Mouse (Mus musculus): ENCODE measurements at regions not wholly inside any gene's neighbourhood (a gene's known extent, or its start where the extent isn't known, plus 50 kb on each side); places are given as distances from the start of the nearest gene placed in this dataset.

DNA sequence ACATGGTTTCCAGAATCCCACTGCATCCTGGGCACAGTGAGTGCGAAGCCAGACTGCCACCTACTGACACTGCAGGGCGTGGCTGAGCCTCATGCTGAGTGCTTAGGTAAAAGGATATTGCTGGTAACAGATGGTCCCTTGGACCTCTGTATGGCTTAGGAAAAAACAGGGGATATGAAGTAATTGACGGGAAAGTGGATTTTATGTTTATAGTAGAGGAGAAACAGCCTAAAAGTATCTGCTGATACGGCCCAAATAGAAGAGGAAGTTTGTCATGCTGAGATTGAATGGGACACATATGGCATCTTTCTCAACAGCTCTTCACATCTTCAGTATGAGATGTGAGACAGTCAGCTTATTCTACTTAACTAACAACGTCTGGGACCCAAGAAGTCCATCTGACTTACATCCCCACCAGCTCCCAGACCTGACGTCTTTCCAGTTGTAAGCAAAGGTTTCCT is 182.1 kb downstream of the Rap2a start:
- DNase-seq, result peak; percentile 45
- intact Hi-C loops (cut with DNase I), result loop anchor here (10.0 kb wide), 1 partner anchor 186 kb away; the partner anchor contains the start of gene Rap2a

DNA sequence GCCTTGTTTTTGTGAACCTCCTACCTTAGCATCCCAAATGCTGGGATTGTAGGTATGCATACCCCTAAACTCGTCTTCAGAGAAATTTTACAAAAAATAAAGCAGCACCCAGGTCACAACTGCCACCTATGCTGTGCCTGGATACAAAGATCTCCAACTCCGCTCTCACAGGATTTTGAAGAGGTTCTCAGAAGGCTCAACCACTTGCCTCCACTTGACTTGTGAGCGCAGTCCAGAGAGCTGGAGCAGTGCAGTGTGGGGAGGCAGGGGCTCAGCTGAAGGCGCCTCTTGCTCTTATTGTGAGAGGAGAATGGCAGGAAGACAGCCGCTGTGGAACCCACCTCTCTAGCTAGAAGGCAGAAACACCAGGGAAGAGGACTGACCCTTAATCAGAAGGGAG is 182.9 kb downstream of the Rap2a start:
- DNase-seq, result no peak
- intact Hi-C loops (cut with DNase I), result loop anchor here (10.0 kb wide), 1 partner anchor 186 kb away; the partner anchor contains the start of gene Rap2a

DNA sequence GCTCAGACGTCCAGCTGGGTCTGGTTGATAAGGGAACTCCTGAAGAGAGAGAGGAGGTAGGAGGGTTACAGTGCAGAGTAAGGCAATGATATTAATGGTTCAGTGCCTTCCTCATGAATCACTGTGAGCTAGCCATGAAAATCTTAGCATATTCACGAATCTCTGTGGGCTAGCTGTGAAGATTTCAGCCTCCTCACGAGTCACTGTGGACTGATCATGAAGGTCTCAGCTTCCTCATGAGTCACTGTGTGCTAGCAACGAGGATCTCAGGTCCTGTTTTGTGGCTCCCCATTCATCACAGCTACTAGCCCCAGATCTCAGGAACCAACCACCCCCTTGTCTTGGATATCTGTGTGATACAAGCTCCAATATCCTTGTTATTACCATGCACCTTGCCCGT is 191.4 kb downstream of the Rap2a start:
- intact Hi-C loops (cut with DNase I), result loop anchor here (10.0 kb wide), 1 partner anchor 195 kb away; the partner anchor contains the start of gene Rap2a
- no peak for DNase-seq

DNA sequence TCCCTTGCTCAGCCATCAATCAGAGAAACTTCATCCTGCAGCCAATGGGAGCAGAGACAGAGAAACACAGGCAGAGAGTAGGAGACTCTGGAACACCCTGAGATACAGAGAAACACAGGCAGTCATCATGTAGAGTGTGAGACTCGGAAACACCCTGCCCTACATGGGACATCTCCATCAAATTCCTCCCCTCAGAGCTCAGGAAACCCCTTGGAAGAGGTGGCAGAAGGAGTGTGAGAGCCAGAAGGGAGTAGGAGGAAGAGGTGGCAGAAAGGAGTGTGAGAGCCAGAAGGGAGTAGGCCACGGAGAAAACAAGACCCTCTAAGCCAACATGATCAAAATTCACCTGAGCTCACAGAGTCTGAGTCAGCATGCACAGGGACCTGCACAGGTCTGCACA is 197.5 kb downstream of the Rap2a start:
- intact Hi-C loops (cut with DNase I), result loop anchor here (5.0 kb wide), 1 partner anchor 127 kb away; no protein-coding TSS in a partner anchor
- DNase-seq, result no peak

DNA sequence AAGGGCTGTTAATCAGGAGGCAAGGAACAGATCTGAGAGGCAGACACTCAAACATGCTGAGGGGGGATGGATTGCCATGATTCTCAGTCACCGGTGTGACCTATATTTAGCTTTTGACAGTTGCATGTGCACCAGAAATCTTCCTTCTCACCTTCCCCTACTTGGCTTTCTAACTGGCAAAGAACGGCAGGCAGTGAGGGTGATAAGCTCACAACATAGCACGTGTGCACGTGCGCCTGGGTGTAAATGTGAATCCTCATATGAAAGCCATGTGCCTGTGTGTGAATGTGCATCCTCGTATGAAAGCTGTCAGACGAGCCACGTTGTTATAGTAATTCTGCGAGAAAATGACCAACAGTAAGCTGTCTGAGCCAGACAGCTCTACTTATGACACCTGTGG is 200.3 kb downstream of the Rap2a start:
- intact Hi-C loops (cut with DNase I), result loop anchor here (5.0 kb wide), 1 partner anchor 124 kb away; no protein-coding TSS in a partner anchor
- no peak for DNase-seq

DNA sequence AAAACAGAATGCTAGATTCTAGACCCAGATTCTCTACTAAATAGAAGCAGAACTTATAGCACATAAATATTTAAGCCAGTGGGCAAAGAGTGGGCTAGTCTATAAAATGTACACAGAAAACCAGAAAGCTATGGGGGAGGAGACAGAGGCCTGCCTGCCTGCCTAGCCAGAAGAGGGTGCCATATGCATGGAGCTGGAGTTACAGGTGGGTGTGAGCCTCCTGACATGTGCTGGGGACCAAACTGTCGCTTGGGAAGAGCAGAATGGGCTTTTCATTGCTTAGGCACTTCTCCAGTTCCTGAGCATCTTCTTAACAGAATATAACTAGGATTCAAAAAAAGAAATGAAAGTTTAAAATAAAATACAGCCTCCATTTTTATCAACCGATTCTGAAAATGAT is 200.8 kb downstream of the Rap2a start:
- intact Hi-C loops (cut with DNase I), result loop anchor here (5.0 kb wide), 1 partner anchor 123 kb away; no protein-coding TSS in a partner anchor
- no peak for DNase-seq

DNA sequence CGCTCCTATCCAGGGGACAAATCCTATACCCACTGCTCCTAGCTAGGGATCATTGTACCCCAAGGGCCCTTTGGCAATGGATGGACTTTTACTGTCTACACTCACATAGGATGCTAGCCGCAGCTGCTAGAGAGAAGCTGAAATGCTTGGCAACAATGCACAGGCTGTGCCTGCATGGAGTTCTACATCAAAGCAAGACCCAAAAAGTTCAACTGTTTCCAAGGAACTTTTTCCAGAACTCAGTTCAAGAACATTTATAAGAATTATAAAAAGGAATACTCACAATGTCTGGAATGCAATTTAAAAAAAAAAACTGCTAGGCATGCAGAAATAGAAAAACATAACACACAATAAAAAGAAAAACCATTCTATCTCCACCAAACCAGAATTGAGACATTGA is 202.0 kb downstream of the Rap2a start:
- intact Hi-C loops (cut with DNase I), result no loop called here
- DNase-seq, result no peak

DNA sequence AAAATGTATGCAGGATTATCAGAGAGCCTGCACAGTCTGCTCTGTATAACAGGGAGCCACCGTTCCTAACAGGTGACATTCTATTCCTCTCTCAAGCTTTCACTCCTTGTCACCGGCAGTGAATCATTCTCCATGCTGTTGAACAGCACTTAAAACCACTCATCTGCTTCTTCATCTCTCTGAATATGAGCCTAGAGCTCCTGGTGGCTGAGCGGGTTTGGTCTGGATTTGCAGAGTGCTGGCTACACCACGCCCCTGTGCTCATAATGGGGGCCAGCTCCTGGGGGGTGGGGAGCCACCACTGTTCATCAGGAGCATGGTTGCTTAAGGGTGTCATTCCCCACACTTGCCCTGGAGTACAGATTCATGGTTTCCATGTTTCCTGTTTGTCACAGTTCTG is 207.0 kb downstream of the Rap2a start:
- no peak for DNase-seq
- intact Hi-C loops (cut with DNase I), result no loop called here

DNA sequence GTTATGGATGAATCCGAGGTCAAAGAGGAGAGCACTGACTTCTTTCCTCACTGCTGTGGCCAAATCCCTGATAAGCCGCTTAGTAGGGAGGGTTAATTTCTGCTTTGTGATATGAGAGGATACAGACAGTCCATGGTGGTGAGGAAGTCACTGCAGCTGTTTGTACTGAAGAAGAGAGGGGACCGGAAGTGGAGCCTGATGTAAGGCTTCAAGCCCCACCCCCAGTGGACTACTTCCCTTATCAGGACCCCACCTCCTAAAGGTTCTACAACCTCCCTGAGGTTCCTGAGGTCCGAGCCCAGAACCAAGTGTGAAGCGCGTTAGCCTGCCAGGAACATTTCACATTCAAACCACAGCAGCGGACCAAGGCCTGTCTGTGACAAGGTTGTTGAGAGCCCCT is 207.6 kb downstream of the Rap2a start:
- intact Hi-C loops (cut with DNase I), result no loop called here

DNA sequence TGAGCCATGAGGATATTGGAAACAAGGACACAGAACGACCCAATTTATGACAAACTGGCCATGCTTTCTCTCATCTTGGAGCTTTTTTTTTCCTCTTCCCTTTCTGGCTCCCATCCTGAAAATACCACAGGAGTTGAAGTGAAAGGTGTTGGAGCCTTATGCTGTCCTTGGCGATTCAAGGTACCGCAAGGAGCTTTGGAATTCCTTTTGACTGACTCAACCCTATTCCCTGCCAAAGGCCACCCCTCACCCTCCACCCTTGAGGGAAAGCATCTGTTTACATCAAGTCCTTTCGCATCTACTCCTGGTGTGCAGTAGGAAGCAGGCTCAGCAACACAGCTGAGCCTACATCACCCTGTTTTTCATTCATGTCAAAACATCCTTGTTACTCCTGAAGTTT is 208.5 kb downstream of the Rap2a start:
- DNase-seq, result no peak
- intact Hi-C loops (cut with DNase I), result no loop called here

More for the DNA sequence above, 207.6 kb downstream of the Rap2a start:
- no peak for DNase-seq

DNA sequence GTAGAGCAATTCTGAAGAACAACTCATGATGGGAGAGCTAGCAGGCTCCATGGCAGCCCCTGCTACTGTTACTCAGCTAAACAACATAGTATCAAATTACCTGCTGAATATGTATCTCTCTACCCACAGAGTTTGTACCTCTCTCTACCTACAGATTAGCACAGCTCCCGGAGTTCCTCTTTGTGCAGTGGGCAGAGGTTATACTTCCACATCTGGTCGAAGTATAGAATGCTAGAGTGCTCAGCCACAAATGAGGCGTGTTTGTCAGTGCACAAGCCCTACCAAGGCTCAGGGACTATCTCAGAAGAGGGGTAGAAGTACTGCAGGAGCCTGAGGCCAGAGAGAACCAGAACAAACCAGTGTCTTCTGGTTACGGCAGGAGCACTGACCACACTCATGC is 211.6 kb upstream of the Ipo5 start:
- no peak for DNase-seq
- intact Hi-C loops (cut with DNase I), result no loop called here

DNA sequence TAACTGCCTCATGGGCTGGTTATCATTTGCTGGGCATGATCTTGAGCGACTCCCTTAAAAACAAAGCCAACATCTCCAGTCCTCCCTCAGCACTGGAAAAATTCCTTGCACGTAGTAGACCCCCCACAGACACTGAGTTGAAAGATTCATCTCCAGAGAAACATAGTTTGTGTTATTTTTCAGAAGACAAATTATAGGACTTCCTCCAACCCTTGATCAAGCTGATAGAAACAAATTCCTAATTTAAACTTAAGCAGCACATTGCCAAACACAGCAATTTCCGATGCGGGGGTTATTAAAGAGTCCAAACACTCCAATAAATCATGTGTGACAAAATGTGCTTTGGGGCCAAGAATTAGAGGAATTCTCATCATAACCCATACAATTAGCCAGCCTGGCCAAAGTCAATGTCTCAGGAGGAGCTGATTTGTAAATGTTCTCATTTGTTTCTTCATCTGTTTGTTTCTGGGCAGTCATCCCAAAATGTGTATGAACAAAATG is 205.7 kb upstream of the Ipo5 start:
- intact Hi-C loops (cut with DNase I), result no loop called here

DNA sequence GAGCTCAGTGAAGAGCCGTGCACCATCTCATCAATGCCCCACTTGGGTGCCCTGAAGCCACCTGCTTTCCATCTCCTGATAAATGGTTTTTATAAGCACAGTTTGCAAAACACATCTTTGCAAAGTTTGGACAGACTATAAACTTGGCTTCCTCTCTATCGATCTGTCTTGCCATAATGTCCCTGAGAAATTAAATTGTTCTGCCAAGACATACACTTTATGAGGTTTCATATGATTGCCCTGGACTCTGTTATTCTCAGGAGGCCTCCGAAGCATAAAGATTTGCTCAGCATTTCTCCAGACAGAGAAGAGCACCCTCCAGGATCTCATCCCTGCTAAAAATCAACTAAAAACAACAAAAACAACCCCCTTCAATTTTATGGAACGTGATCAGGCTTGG is 200.2 kb upstream of the Ipo5 start:
- no peak for DNase-seq
- intact Hi-C loops (cut with DNase I), result no loop called here

More for the DNA sequence above, 205.7 kb upstream of the Ipo5 start:
- no peak for DNase-seq

DNA sequence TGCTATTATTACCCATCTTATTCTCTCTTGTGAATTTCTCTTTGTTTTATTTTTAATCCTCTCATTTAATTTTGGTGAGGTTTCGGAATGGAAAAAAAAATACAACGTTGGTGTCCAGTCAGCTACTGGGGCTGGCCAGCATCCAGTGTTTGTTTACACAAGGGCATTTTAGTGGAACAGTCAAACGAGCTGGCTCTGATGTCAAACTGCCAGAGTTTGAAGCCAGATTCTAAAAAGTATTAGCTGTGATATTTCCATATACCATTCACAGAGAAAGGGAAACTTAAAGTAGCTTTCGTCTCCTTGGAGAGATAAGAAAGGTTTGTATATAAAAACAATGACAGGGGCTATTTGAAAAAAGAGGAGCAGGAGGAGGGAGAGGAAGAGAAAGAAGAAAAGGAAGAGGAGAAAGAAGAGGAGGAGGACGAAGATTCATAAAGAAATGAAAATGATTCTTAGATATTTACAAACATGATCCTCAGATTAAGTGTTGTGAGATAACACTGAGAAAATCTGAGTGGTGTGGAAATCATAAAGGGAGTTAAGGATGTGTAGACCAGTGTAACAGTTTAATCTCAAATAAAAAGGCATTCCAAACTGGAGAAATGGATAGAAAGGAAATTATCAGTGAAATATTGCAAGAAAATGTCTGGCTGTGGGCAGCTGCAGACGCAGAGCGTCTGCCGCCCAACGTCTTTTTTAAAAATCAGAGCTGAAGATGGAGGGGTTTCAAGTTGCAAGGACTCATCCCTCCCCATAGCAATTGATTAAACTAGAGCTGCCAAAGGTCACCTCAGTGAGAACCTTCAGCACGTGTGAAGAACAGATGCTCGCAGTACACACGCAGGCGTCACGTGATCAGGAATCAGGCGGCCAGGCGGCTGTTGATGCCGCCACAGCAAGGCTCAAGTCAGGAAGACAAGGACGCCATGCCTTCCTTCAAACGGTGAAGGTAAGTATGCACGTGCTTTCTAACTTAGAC is 190.3 kb upstream of the Ipo5 start:
- DNase-seq, result no peak
- intact Hi-C loops (cut with DNase I), result no loop called here

DNA sequence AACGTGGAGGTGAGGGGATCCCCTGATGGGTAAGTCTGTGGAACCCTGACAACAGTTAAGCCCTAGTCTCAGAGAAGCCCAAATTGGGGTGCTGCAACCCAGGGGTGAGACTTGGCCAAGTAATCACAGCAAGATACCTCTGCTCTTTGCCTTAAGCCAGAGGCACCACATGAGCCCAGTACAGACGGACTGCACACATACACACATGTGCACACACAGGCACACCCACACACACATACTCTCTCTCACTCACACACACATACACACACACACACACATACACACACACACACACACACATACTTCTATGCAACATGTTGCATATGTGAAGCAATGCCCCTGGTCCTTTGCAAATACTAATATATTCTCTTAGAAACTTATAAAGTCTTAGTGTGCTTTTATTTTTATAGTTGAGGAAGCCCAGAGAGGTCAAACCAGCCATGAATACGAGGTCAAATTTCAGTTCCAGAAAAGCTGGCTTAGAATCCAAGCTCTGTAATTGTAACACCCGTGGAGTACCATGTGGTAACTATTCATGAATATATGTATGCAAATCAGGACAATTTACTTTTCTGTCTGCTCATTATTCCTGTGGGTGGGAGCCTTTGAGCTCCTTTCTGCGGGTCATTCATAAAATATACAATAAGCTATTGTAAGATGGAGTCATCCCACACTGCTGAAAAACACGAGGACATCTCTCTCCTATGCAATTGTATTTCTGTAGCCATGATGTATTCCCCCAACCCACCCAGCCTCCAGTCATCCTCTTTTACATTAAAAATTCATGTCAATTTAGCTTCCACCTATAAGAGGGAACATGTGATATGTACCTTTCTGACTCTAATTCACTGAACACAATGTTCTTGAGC is 189.2 kb upstream of the Ipo5 start:
- intact Hi-C loops (cut with DNase I), result no loop called here
- no peak for DNase-seq

DNA sequence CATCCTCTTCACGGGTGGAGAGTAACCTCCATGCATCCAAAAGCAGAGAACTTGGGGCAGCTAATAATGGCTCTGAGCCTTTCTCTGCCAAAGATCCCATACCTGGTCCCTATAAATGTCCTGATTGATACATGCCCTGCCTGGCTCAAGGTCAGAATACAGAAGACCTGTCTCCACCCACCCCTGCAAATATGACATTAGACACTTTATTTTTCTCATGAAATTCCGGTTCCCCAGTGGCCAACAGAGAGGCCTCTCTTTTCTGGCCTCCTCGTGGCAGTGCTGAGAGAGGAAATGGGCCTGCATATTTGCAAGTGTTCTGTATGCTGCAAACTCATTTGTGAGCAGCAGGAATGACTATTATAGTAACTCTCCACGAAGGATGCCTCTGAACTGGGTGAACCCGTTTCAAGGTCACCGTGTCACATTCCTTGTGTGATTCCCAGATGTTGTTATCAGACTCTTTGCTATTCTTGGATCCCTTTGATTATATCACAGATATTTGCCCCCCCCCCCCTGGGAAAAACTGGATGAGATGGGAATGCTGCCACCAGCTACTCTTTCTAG is 188.4 kb upstream of the Ipo5 start:
- intact Hi-C loops (cut with DNase I), result no loop called here
- DNase-seq, result no peak

DNA sequence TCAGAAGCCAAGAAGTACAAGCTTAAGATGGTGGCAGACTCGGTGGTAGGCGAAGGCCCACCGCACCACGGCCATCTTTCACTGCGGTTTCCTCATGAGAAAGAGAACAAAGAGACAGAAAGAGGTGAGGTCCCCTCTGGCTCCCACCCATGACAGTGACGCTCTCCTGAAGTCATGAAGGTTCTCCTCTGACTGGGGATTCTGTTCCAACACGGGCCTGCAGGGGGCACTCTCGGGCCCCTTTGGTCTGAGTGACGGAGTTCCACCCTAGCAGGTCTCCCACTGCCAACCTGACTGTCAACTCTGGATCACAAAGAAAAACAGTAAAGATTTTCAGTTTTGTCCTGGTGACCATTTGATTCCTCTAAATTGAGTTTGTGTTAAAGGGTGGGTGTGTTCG is 182.9 kb upstream of the Ipo5 start:
- intact Hi-C loops (cut with DNase I), result no loop called here
- no peak for DNase-seq

DNA sequence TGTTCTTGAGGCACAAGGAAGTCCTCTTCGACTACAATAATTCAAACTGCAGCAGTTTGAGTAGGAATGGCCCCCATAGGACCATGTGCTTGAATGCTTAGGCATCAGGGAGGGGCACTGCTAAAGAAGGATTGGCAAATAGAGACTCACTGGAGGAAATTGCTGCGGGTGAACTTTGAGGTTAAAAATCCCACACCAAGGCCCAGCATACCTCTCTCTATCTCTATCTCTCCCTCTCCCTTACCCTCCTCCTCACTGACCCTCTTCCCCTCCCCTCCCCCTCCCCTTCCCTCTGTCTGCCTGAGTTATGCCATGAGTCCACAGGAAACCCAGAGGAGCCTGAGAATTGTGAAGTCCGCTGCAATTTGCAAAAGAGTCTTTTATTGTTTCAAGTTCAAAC is 180.8 kb upstream of the Ipo5 start:
- intact Hi-C loops (cut with DNase I), result no loop called here

DNA sequence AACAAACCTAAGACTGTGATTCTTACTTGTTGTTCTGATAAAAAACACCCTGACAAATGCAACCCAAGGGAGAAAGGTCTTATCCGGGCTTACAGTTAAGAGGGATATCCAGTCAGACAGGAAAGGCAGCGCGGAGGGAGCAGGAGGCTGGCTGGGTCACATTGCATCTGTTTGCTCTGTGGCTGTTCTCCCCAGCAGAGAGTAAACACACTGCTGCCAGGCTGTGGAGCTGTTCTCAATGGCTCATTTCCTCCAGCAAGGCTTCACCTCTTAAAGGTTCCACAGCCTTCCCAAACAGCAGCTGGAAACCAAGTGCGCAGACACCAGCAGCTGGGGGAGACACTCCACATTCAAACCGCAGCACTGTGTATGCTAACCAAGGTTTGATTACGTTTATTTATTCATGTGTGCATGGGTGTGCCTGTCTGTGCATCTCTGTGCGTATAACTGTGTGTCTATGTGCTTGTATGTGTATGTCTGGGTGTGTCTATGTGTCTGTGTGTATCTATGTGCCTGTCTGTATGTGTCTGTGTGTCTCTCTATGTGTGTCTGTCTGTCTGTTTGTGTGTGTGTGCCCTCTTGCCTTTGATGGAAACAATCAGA is 179.2 kb upstream of the Ipo5 start:
- intact Hi-C loops (cut with DNase I), result no loop called here
- DNase-seq, result no peak

More for the DNA sequence above, 180.8 kb upstream of the Ipo5 start:
- no peak for DNase-seq

Measured in left cerebral cortex, postnatal 4 days (tissue).